Mouse (Mus musculus) midbrain, embryonic 12.5 days (tissue): ENCODE measurements at regions not wholly inside any gene's neighbourhood (a gene's known extent, or its start where the extent isn't known, plus 50 kb on each side); places are given as distances from the start of the nearest gene placed in this dataset.

Experiments used
- ATAC-seq: fragments of 200-750 bp; cut with Nextera tagmentation; 2 replicates; pipeline ENCODE4 v1.8.0; 2017; ENCODE audit warnings: low read depth, moderate TSS enrichment, moderate library complexity; ENCODE audit not compliant: low FRiP score
- H3K27ac ChIP-seq: fragments of 300-500 bp; sonication (generic); replicated peaks from 2 replicates; pipeline ENCODE4 v1.5.1; 2016; ENCODE audit warnings: mild to moderate bottlenecking
- H3K27me3 ChIP-seq: fragments of 300-500 bp; sonication (generic); 2 replicates; pipeline ENCODE4 v1.6.1; 2016; ENCODE audit warnings: mild to moderate bottlenecking
- H3K36me3 ChIP-seq: fragments of 300-500 bp; sonication (generic); 2 replicates; pipeline ENCODE4 v1.6.1; 2016
- H3K4me1 ChIP-seq: fragments of 300-500 bp; sonication (generic); 2 replicates; pipeline ENCODE4 v1.6.1; 2016
- H3K4me2 ChIP-seq: fragments of 300-500 bp; sonication (generic); replicated peaks from 2 replicates; pipeline ENCODE4 v1.6.1; 2016; ENCODE audit warnings: mild to moderate bottlenecking, moderate library complexity
- H3K4me3 ChIP-seq: fragments of 300-500 bp; sonication (generic); 2 replicates; pipeline ENCODE4 v1.5.1; 2016; ENCODE audit warnings: mild to moderate bottlenecking
- H3K9ac ChIP-seq: fragments of 300-500 bp; sonication (generic); replicated peaks from 2 replicates; pipeline ENCODE4 v1.6.1; 2016; ENCODE audit warnings: mild to moderate bottlenecking, moderate library complexity
- H3K9me3 ChIP-seq: fragments of 300-500 bp; sonication (generic); 2 replicates; pipeline ENCODE4 v1.6.1; 2016; ENCODE audit warnings: mild to moderate bottlenecking
- WGBS: fragments of 180-500 bp; shearing (Covaris S2); methylation state at CpG from one replicate; pipeline ENCODE4 v1.1.7; 2016; 5-methylcytosine and 5-hydroxymethylcytosine counted together

- Histone ChIP-seq H3K4me1 (no peaks in the 10 kb centered on the region), H3K9me3 (no peaks in the 10 kb centered on the region), H3K36me3 (no peaks in the 10 kb centered on the region), H3K4me3 (no peak overlapping the region), H3K9ac (no peak overlapping the region), H3K4me2 (no peak overlapping the region), H3K27me3 (no peaks in the 10 kb centered on the region), H3K27ac (no peak overlapping the region)
- ATAC-seq = no peak
- WGBS = 90% methylated on average over 6 of the region's 6 CpGs
Measured at GRCm38 (mm10) chr13:26324633-26325032, 445.3 kb downstream of the Hdgfl1 start.

- H3K27me3 ChIP-seq = no peaks in the 10 kb centered on the region
- WGBS = 87% methylated on average over 5 of the region's 5 CpGs
- ATAC-seq = no peak
- H3K9me3 ChIP-seq = no peaks in the 10 kb centered on the region
- no peak overlapping the region for H3K9ac ChIP-seq
- H3K27ac ChIP-seq = no peak overlapping the region
- no peak overlapping the region for H3K4me2 ChIP-seq
- no peaks in the 10 kb centered on the region for H3K4me1 ChIP-seq
- H3K36me3 ChIP-seq = no peaks in the 10 kb centered on the region
- no peak overlapping the region for H3K4me3 ChIP-seq
Measured at GRCm38 (mm10) chr13:26318557-26318956, 451.4 kb downstream of the Hdgfl1 start.

- no peaks in the 10 kb centered on the region for H3K27me3 ChIP-seq
- WGBS = 61% methylated on average over 7 of the region's 7 CpGs
- ATAC-seq = no peak
Measured at GRCm38 (mm10) chr13:26312246-26313010, 457.5 kb downstream of the Hdgfl1 start.

GRCm38 (mm10) chr13:26284073-26284444 lies 485.9 kb downstream of the Hdgfl1 start:
- no peak overlapping the region for H3K4me3 ChIP-seq
- no peak for ATAC-seq
- H3K4me2 ChIP-seq = no peak overlapping the region
- no peak overlapping the region for H3K9ac ChIP-seq
- no peaks in the 10 kb centered on the region for H3K9me3 ChIP-seq
- no peak overlapping the region for H3K27ac ChIP-seq
- WGBS = 71% methylated on average over 3 of the region's 3 CpGs
- H3K4me1 ChIP-seq = no peaks in the 10 kb centered on the region
- H3K36me3 ChIP-seq = no peaks in the 10 kb centered on the region
- no peaks in the 10 kb centered on the region for H3K27me3 ChIP-seq

More at GRCm38 (mm10) chr13:26312246-26313010, 457.5 kb downstream of the Hdgfl1 start:
- no peak overlapping the region for H3K9ac ChIP-seq
- H3K36me3 ChIP-seq = no peaks in the 10 kb centered on the region
- no peak overlapping the region for H3K4me2 ChIP-seq
- H3K27ac ChIP-seq = no peak overlapping the region
- no peaks in the 10 kb centered on the region for H3K9me3 ChIP-seq
- no peak overlapping the region for H3K4me3 ChIP-seq
- H3K4me1 ChIP-seq = no peaks in the 10 kb centered on the region

DNA sequence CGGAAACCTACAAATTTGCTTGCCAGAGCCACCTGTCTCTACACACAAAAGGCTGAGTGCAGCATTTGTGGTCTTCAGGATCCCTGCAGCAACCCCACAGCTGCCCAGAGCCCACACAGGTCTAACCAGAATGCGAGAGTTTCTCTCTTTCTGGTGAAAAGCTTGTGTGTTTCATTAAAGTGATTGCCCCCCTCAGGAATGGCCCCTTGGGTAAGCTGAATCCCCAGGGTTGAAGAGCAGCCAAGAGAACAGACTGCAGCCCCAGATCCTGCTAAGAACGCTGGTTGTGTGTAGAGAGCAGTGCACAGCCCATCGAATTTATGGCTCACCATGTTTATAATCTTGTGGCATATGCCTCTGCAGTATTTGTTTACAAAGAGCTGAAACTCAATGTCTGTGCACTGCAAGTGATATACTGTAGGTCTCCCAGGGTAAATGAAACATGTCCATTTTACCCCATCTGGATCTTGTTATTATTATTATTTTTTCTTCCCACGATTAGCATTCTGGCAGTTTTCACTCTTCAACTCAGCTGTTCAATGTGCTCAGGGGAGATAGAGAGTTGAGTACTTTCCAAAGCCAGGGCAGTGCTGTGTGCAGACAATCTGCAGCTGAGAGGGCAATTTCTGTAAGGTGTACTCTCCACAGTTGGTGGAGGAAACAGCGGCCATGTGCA lies 486.4 kb downstream of the Hdgfl1 start:
- H3K9me3 ChIP-seq = no peaks in the 10 kb centered on the region
- no peaks in the 10 kb centered on the region for H3K4me1 ChIP-seq
- no peaks in the 10 kb centered on the region for H3K36me3 ChIP-seq
- no peak overlapping the region for H3K9ac ChIP-seq
- WGBS = 84% methylated on average over 6 of the region's 6 CpGs
- H3K4me3 ChIP-seq = no peak overlapping the region
- H3K27me3 ChIP-seq = no peaks in the 10 kb centered on the region
- no peak overlapping the region for H3K27ac ChIP-seq
- no peak overlapping the region for H3K4me2 ChIP-seq
- no peak for ATAC-seq

GRCm38 (mm10) chr13:26282291-26282690 lies 487.7 kb downstream of the Hdgfl1 start:
- no peaks in the 10 kb centered on the region for H3K4me1 ChIP-seq
- H3K36me3 ChIP-seq = no peaks in the 10 kb centered on the region
- WGBS = 80% methylated on average over 3 of the region's 3 CpGs
- no peak for ATAC-seq
- no peaks in the 10 kb centered on the region for H3K9me3 ChIP-seq
- H3K9ac ChIP-seq = no peak overlapping the region
- H3K4me2 ChIP-seq = no peak overlapping the region
- no peaks in the 10 kb centered on the region for H3K27me3 ChIP-seq
- H3K4me3 ChIP-seq = no peak overlapping the region
- H3K27ac ChIP-seq = no peak overlapping the region

DNA sequence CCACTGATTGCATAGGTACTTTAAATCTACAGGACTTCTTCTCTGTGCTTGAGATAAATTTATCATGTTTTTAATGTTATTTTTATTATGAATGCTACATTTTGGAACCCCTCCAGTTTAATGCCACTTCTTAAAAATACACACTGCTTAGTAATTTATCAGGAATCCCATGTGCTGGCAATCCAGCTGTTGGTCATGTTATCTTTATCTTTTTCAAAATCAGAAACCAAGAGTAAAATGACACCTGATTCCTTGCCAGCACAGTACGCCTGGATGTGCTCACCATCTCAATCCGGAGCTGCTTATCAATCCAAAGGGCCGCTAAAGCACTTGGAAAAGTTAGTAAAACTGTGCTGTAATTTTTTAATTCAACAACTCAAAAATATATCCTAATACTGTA lies 497.1 kb downstream of the Hdgfl1 start:
- H3K27me3 ChIP-seq = no peaks in the 10 kb centered on the region
- no peaks in the 10 kb centered on the region for H3K36me3 ChIP-seq
- no peak overlapping the region for H3K9ac ChIP-seq
- H3K27ac ChIP-seq = no peak overlapping the region
- no peaks in the 10 kb centered on the region for H3K4me1 ChIP-seq
- WGBS = 93% methylated on average over 3 of the region's 3 CpGs
- H3K4me3 ChIP-seq = no peak overlapping the region
- H3K4me2 ChIP-seq = no peak overlapping the region
- no peaks in the 10 kb centered on the region for H3K9me3 ChIP-seq
- no peak for ATAC-seq

DNA sequence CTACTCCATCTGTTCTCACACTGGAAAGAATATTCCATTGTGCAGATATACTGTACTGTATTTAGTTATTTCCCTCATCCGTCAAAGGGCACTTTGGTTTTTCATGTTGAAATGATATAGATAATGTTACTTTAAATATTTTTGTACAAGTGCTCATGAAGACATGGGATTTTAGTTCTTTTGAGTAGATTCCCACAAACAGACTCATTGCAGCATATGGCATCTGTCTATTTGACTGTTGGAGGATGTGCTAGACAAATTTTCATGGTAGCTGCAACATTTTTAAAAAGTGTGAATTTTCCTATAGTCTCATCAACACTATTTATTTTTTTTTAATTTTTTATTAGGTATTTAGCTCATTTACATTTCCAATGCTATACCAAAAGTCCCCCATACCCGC lies 502.5 kb downstream of the Hdgfl1 start:
- ATAC-seq = no peak
- WGBS = 91% methylated on average over 2 of the region's 2 CpGs
- H3K27me3 ChIP-seq = no peaks in the 10 kb centered on the region

DNA sequence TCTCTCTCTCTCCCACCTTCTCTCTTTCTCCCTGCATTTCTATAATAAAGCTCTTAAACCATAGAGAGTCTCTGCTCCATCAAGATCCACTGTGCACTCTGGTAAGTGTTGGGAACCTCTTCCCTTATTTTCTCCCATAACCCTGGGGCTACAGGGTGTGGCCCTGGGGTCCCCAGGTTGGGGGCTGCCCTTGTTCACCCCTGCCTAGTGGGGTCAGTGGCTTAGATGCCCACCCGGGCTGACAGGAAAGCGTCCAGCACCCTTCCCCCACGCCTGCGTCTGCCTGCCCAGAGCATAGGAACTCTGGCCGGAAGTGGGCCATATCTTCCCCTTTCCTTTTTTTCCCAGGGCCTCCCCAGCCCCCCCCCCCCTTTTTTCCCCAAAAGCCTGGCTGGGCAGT lies 534.0 kb downstream of the Hdgfl1 start:
- Histone ChIP-seq H3K9me3 (no peaks in the 10 kb centered on the region), H3K9ac (no peak overlapping the region), H3K4me3 (no peak overlapping the region), H3K36me3 (no peaks in the 10 kb centered on the region), H3K4me2 (no peak overlapping the region), H3K4me1 (no peaks in the 10 kb centered on the region), H3K27ac (no peak overlapping the region), H3K27me3 (no peaks in the 10 kb centered on the region)
- ATAC-seq = no peak
- WGBS = 63% methylated on average over 5 of the region's 5 CpGs

More for the DNA sequence above, 502.5 kb downstream of the Hdgfl1 start:
- Histone ChIP-seq H3K27ac (no peak overlapping the region), H3K9me3 (no peaks in the 10 kb centered on the region), H3K9ac (no peak overlapping the region), H3K4me1 (no peaks in the 10 kb centered on the region), H3K4me2 (no peak overlapping the region), H3K36me3 (no peaks in the 10 kb centered on the region), H3K4me3 (no peak overlapping the region)

DNA sequence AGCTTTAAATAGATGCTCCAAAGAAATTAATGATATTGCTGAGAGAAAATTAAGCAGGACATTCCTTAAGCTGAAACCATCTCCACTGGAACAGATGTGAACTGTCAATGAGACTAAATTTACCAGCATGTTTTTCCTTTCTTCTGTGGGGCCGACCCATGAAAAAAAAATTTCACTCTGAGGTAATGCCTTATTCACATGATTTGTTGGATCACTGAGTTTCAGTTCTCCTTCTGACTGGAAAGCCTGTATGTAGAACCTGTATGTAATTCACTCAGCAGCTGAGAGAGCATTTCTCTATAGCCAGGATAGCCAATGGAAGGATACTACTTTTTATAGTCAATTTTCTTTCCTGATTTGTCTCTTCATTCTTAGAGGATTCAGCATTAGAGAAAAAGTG lies 535.3 kb downstream of the Hdgfl1 start:
- ATAC-seq = no peak
- H3K4me3 ChIP-seq = no peak overlapping the region
- no peaks in the 10 kb centered on the region for H3K4me1 ChIP-seq
- H3K27me3 ChIP-seq = no peaks in the 10 kb centered on the region
- H3K4me2 ChIP-seq = no peak overlapping the region
- no peak overlapping the region for H3K27ac ChIP-seq
- H3K9me3 ChIP-seq = no peaks in the 10 kb centered on the region
- 77% methylated on average over 1 of the region's 1 CpGs for WGBS
- no peak overlapping the region for H3K9ac ChIP-seq
- no peaks in the 10 kb centered on the region for H3K36me3 ChIP-seq

- 84% methylated on average over 3 of the region's 3 CpGs for WGBS
- no peak for ATAC-seq
- Histone ChIP-seq H3K9ac (no peak overlapping the region), H3K4me1 (no peaks in the 10 kb centered on the region), H3K9me3 (no peaks in the 10 kb centered on the region), H3K27me3 (no peaks in the 10 kb centered on the region), H3K4me2 (no peak overlapping the region), H3K4me3 (no peak overlapping the region), H3K36me3 (no peaks in the 10 kb centered on the region), H3K27ac (no peak overlapping the region)
Measured at GRCm38 (mm10) chr13:26217299-26217698, 552.7 kb downstream of the Hdgfl1 start.

DNA sequence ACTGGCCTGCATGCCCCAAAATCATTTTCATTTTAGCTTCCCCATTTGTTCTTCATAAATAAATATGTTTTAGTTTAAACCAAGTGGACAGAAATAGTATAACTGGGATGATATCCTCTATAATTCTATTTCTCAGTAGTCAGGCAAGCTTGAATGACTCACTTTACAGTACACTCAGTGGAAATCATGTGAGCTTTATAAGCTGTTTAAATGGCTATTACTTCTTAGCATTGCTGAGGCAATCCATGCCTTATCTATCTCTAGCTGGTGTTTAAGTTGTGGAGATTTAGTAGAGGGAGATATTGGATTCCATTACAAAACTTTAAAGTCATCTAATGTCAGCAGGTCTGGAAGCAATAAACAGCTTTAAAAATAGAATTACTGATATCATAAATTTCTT lies 553.4 kb downstream of the Hdgfl1 start:
- H3K9me3 ChIP-seq = no peaks in the 10 kb centered on the region
- no peaks in the 10 kb centered on the region for H3K27me3 ChIP-seq
- no peak overlapping the region for H3K4me2 ChIP-seq
- H3K9ac ChIP-seq = no peak overlapping the region
- no peak for ATAC-seq
- no peaks in the 10 kb centered on the region for H3K36me3 ChIP-seq
- H3K27ac ChIP-seq = no peak overlapping the region
- no peak overlapping the region for H3K4me3 ChIP-seq
- no peaks in the 10 kb centered on the region for H3K4me1 ChIP-seq
